Mouse (Mus musculus) adrenal gland, postnatal 25 days (tissue): Measurements from ENCODE around the gene Relb. TPM values are rescaled to one million over a fixed set of nuclear protein-coding genes. Genes with fewer than 3 reads are reported as not detected.

ENCODE experiments used
- DNase-seq: peaks from one replicate; pipeline ENCODE4 v3.0.0; 2021; ENCODE audit warnings: mixed read lengths
- long read RNA-seq: library from polyadenylated mRNA; stranded (forward); transcript quantifications from one replicate; pipeline ENCODE4 v2.0.0, GENCODE M21; 2021
- total RNA-seq: library from RNA; stranded (reverse); gene quantifications from 2 replicates; pipeline ENCODE4 v1.2.3, GENCODE M21; 2021

Relb gene
- 25.6 and 32.3 TPM in 2 replicates for total RNA-seq
- long read RNA-seq, transcript Relb-201 (11 exons, 2,200 nt) = major isoform, 34 of 53 reads
- long read RNA-seq, partial matches to known transcripts = 10 of 53 reads
- long read RNA-seq, other reads (novel, unspliced or antisense) = 9 of 53 reads

DNA sequence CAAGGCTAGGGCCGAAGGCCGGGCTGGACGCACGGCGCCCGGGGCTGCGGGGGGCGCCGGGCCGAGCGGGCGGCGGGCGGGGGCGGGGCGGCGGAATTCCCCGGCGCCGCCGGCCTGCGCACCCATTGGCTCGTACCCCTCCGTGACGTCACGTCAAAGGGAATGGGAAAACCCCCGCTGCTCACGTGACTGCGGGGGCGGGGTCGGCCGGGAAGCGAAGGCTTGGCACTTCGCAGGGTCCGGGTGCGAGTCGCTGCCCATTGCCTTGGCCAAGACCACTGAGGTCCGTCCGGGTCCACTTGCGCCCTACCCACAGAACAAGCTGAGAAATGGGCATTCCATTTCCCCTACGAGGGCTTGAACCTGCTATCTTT is at the start of gene Relb:
Gene Relb, minus strand, starts transcription at position 78 of the 374 bp plus-strand sequence.
- DNase-seq = peak; percentile 96

DNA sequence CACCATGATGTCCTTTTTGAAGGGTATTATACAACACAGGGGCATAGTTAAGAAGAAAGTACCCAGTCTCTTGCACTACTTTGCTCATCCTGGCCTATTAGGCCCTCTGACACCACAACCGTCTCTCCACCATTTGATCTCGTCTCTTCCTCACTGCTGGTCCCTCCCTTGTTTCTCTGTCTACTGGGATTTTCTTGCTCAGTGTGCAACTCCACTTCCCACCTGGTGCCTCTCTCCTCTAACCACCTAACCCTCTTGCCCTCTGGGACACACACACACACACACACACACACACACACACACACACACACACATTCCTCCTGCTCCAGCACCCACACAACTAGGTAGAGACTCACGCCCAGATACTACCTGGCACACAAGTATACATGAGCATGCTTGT is 49.7 kb upstream of the Relb start:
- no peak for DNase-seq

DNA sequence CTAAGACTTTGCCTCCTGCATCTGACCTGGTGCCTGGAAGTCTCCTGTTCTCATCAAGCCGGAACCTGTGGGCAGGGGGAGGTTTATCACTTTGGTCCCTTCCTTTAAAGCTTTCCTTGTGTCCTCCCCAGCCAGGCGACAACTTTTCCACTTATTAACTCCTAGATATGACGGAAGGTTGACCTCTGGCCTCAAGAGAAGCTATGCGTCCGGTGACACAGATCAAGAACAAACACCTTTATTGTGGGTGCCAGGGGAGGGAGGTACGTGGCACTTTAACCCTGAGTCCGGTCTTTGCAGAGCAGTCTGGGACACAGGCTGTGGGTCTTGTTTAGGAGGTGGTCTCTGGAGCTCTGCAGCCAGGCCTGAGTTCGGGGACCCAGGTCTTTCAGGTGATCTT is 48.6 kb upstream of the Relb start, which contains the start of gene Apoc2:
Gene Apoc2, minus strand, starts transcription at position 70 of the 400 bp plus-strand sequence.
- DNase-seq = no peak

DNA sequence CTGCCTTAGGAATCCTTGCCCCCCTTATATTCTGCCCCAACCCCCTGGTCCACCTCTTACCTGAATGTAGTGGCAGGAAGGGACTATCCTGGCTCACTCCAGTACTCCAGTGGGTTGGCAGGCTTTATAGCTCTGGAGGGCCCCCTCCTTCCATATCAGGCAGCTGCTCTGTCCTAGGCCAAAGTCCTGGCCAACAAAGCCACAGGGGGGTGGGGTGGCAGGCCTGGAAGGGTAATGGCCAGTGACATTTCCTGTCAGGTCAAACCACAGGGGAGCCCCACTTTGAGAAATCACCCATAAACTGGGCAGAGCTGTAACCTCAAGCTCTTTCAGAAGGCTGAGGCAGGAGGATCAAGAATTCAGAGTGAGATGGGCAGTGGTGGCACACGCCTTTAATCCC is 47.4 kb upstream of the Relb start:
- DNase-seq = no peak

DNA sequence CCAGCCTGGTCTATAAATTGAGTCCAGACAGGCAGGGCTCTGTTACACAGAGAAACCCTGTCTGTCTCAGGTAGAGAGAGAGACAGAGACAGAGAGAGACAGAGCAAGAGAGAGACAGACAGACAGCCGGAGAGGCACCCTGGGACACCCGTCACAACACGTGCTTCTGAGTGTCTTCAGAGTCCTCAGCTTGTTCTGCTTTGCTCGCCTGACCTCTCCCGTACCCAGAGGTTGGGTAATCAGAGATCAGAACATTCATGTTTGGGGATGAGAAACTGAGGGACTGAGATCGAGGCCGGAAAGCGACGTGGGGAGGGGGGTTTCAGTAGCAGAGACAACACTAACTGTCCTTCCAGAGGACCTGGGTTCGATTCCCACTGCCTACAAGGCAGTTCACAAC is 46.6 kb upstream of the Relb start:
- no peak for DNase-seq

DNA sequence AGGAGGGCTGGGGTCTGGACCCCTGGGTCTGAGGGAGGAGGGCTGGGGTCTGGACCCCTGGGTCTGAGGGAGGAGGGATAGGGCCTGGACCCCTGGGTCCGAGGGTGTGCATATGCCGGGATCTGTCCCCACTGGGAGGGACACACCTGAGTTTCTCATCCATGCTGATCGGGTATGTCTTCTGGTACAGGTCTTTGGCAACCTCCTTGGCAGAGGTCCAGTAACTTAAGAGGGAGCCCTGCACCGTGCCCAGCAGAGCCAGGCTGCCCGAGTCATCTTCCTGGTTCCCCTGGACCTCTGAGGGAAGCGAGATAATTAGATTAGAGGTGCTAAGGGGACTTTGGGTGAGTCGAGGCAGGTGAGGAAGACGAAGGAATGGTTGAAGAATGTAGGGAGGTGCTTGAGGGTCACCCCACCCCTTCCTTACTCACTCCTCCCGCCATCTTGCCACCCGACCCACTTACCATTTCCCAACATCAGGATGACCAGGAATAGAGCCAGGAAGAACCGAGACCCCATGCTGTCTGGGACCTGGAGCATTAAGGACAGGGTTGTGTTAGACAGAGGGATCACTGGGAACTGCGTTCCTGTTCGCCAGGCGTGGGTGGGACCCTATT is 44.0 kb upstream of the Relb start:
- DNase-seq = no peak

DNA sequence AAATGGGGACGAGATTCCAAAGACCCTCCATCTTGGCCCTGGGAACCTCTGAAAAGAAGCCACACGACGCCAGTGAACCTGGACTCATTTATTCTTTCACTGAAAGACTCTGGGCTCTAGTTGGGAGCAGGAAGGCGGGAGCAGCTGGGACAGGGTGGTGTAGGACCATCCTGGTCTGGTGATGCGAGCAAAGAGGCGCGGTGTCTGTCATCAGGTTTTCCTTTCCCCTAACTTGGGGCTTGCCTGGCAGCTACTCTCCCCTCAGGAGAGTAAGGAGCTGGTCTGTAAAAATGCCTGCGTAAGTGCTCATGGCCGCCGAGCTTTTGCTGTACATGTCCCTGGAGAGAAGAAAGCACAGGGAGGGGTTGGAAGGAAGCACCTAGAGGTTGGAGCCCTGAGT is 42.3 kb upstream of the Relb start:
- no peak for DNase-seq

DNA sequence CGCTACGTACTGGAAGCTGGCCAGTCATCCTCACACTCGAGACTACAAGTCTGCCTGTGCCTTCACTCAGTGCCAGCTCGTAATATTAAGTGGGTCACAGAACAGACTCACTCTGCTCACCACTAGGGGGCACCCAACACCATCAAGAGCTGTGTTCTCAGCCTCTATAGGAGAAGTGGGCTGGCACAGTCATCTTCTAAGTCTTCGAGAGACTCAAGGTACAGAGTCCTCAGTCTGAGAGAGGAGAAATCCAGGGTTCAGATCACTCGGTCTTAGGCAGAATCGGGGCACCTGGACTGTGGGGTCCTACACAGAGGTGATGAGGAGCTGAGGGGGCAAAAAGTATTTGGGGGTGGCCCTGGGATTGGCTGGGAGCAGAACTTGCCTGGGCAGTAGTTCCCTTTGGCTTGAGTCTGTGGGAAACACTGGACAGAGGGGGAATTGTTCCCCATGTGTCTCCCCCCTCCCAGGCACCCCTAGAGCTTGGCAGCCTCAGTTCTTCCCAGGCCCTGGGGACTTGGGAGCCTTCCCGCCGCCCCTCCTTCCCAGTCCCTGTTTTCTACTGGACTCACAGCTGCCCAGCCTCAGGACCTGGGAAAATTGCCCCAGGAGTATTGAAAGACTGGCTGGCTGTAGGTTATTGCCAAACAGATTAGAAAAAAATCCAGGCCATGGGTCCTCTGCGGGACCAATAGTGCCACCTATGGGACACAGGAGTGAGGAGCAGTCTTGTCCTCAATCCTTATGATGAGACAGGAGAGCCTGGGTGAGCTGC is 39.9 kb upstream of the Relb start:
- DNase-seq = peak; percentile 90

DNA sequence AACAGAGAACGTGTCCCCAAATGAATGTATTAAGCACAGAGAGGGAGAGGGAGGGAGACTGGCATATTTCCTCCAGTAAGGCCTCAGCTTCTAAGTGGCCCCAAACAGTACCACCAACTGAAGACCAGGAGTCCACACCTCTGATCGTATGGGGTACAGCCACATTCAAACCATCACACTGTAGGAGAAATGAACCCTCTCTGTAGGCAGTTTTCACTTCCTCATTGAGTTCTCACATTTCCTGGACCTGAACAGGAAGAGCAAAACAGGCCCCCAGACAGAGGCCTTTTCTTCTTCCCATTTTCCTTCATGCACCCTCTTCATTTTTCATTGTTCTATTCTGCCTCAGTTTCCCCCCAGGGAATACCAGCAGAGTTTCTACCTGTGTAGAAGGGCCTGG is 38.2 kb upstream of the Relb start:
- DNase-seq = no peak

DNA sequence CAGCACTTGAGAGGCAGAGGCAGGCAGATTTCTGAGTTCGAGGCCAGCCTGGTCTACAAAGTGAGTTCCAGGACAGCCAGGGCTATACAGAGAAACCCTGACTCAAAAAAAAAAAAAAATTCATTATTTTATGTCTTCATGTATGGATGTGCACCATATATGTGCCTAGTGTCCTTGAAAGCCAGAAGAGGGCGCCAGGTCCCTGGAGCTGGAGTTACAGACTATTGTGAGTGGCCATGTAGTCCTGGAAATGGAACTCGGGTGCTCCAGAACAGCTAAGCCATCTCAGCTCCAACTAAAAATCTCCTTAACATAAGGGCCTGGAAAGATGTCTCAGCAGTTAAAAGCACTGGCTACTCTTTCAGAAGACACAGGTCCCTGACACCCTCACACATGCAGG is 37.5 kb upstream of the Relb start:
- DNase-seq = no peak

DNA sequence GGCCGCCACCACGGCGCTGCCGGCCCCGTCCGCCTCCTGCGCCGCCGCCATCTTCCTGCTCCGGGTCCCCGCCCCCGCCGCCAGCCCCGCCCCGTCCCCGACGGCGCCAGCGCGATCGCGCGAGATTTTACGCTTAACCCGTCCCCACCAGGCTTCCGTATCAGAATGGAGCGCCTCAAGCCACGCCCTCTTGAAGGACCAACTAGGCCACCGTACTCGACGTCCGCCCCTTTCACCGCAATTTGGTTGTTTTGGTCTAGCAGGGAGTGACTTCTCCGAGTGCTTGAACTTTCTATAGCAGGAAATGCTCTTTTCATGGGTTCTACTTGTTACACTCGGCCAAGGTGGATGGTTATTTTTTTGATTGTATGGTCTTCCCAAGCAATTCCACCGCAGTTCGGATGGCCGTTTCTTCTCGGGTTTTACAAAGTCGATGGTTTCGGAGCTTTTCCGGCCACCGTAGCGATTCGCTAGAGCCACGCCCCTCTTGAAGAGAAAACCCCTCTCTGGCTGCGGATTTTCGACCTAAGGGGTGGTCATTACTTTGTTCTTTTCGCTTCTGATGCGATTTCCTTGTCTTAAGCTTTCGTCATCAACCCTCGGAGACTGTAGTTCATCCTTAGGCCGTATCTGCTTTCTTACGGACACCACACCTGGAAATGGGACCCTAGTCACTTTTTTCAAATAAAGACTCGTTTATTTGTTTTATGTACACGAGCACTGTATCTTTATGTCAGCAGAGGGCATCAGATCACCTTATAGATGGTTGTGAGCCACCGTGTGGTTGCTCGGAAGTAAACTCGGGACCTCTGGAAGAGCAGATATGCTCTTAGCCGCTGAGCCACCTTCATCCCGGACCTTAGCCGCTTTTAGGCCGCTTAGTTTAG is 36.0 kb upstream of the Relb start, which contains the start of gene Clptm1:
Gene Clptm1, minus strand, starts transcription at position 79 of the 887 bp plus-strand sequence.
- DNase-seq = peak; percentile 98

DNA sequence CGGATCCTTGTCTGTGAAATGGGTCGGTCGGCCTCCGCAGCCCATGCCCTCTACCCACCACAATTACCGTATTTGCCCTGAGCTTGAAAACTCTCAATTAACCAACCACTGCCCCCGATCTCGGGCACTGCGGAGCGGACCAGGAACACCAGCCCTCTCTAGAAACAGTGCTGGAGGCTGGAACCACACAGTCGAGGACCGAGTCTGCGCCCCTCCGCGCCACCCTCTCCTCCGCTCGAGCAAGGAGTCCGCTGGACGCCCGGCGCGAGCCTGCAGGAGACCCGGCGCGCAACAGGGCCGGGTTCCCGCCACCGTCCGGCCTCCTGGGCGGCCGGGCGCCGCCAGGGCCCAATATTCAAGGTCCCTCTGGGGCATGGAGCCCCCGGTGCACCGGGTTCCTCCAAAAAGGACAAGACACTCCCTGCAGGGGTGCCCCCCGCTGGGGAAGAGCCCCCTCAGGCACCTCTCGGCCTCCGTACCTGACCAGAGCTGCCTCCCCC is 35.3 kb upstream of the Relb start:
- no peak for DNase-seq

DNA sequence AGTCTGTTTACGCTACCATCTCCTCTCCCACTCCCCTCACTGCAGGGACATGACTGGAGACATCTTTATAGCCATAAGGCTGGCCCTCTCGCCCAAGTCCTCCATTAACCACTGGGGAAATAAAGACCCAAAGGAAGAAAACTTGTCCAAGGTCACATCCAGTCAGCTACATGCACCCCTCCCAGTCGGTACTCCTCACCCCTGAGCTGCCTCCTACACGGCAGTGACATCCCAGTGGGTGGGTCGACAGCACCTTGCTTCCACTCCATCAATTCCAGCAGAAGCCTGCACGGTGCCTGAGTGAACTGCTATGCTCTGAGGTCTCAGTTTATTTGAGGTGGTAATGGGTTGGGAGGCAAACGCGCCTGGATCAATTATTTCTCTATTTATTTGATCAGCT is 34.7 kb upstream of the Relb start:
- no peak for DNase-seq

DNA sequence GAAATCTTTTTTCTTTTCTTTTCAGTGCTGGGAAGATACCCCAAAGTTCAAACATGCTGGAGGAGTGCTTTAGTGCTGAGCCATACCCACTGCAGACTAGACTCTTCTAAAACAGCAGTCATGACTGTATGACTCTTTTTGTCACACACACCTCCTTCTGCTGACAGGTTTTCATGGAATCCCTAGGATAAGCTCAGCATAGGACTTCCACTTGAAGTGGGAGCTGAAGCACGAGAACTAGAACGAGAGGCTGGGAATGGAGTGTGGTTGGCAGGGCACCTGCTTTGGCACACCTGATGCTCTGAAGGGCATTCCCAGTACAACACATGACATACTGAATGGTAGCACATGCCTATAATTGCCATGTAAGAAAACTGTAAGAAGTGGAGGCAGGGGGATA is 23.4 kb upstream of the Relb start:
- DNase-seq = no peak

DNA sequence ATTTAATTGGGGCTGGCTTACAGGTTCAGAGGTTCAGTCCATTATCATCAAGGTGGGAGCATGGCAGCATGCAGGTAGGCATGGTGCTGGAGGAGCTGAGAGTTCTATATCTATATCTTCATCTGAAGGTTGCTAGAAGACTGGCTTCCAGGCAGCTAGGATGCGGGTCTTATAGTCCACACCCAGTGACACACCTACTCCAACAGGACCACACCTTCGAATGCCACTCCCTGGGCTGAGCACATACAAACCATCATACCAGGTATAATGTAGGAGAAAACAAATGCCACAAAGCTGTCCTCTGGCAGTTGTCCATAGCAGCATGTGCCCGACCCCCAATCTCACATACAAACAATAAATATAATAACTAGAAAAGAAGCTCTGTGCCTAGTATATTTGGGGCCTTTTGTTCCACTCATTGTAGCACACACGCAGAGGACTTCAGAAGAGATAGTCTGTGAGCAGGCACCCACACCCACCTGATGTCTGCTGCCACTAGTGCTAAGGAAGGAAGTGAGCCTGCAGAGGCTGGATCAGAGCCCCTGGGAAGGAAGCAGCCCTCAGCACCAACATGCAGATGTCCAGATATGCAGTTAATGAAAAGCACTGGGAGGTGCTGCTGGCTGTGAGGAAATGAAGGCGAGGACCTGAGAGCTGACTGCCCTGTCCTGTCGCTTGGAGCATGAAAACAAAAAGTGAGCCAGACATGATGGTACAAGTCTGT is 22.0 kb upstream of the Relb start:
- DNase-seq = no peak

DNA sequence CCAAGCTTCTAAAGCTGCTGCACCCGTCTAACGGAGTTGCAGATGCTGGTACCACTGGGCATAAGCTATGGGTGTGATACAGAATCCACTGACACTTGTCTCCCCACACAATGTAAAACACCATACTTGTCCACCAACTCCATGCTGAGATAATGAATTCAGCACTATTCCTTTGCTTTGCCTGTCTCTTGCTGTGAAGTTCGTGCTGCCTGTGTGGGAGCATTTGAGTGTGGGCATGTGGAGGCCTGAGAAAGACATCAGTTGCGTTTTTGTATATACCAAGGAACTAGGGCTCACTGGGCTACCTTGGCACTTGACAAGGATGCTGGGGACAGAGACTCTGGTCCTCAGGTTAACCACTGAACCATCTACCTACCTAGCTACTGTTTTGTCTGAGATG is 12.0 kb upstream of the Relb start:
- no peak for DNase-seq

DNA sequence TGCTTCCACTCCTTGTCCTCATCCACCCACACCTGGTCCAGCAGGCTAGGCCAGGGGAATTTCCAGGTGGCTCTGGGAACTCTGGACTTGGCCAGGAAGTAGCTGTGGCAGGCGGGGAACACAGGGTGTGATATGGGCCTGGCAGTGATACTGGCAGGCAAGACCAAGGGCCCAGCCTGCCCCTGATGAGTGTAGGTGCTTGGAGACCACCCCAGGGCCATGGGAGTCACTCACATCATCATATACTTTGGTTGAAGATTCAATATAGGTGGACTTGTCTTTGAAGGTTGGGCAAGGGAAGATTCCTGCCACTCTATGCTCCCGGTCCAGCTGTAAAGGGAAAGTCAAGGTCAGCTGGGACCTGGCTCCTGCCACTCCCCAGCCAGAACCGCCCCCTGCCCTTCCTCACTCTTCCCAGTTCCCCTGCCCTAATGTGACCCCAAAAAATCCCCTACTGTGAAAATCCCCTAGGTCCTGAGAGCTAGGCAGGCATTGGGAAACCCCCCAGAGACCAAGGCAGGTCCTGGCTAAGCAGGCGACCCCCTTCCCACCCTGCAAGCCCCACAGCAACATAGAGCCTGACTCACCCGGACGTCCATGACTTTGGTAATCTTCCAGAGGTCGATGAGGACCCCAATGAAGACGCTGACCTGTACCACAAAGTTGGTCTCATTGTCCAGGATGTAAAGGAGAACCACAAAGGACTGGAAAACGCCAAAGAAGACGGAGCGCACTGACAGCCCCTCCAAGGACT is 6.0 kb upstream of the Relb start:
- no peak for DNase-seq

DNA sequence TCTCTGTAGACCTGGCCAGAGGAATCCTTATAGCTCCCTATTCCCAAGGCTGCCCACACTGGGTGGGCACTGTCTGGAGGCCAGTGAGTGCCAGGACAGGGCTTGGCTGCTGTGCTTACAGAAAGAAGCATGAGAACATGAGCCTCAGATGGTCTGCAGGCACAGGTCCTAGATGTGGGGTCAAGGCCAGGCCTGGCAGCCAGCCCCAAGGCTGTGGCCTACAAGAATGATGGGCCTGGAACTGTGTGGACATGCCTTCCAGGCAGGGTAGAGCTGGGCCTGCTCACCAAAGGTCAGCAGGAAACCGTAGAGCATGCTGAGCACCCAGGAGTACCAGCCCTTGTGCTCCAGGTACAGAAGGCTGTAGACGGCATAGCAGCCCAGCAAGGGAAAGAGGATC is 5.4 kb upstream of the Relb start:
- peak; percentile 80 for DNase-seq

DNA sequence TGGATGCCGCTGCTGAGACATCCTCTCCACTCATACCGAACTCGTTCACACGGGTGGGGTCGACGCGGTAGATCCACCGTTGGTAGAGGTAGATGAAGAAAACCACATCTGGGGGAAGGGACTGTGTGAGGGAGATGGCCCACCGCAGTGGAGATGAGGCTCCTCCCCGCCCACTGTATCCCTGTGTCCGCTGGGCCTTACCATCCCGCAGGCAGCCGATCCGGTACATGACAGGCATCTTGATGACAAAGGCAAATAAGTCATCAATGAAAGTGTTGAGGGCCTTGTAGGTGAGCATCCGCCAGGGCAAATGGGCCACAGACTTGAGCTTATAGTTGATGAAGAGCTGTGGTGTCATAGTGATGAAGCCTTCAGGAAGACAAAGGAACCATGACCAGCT is 4.6 kb upstream of the Relb start:
- no peak for DNase-seq

DNA sequence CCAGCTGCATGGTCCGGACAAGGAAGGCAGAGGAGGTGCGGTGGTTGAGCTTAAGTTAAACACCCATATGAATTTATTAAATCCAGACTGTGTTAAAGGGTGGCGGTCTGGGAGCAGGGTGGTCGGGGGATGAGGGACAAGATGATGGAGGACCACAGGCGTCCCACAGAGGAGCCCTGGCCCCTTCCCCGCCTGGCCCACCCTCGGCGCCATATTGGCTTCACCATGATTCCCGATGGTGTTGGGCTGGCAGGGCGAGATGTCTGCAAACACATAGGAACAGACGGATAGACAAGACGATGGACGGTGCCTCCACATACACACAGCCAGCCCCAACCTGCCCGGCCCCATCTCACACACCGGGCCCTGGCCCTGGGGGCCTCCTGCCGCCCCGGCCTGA is 4.0 kb upstream of the Relb start:
- DNase-seq = no peak

DNA sequence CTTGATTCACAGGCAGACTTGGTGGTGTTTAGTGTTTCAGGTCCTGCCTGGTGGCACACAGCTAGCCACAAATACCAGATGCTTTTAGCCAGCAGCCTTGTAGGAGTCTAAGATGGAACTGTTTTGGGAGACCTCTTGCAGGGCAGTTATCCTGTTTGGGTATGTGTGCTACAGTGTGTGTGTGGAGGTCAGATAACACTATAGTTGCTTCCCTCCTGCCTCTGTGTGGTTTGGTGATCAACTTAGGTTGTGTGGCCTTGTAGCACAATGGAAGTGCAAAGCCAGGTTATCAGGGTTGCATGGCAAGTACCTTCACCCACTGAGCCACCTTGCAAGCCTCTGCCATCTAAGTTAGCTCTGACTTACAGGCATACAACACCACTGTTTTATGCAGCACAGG is 3.5 kb upstream of the Relb start:
- DNase-seq = no peak
